Mouse (Mus musculus): Measurements from ENCODE around the gene Eid3. TPM values are rescaled to one million over a fixed set of nuclear protein-coding genes. Genes with fewer than 3 reads are reported as not detected.
A peak's percentile ranks its signal among the peaks of the same experiment; 100 is the strongest.

The Eid3 gene
- total and polyA plus RNA-seq, 3 experiments, result 0.28 to 8.0 (median 4.5) TPM

- Histone ChIP-seq H3K36me3 (replicated peaks) (peaks cover 13% of the 10 kb centered on the region), H3K9me3 (replicated peaks) (no peaks in the 10 kb centered on the region), H3K4me1 (ENCODE audit: insufficient read depth, low read depth, low read length) (peaks cover 44% of the 10 kb centered on the region), H3K27me3 (ENCODE audit: insufficient read depth, low read length) (peaks cover 10% of the 10 kb centered on the region), H3K4me3 (ENCODE audit: low read depth, low read length) (peak overlapping the region; percentile 83)
- ATAC-seq (ENCODE audit: extremely low read depth, insufficient number of reproducible peaks, low FRiP score, poor library complexity, severe bottlenecking), result peak; percentile 79
- TF ChIP-seq GATA2 (IDR thresholded peaks at IDR 0.05; ENCODE audit: borderline replicate concordance, low read depth, low read length) (no peak), POLR2AphosphoS5 (IDR thresholded peaks at IDR 0.05; ENCODE audit: insufficient replicate concordance, low read depth, low read length) (no peak)
- DNase-seq (ENCODE audit: low spot score), result peak; percentile 83
Measured at GRCm38 (mm10) chr10:82858691-82859532, 7.5 kb upstream of the Eid3 start.

GRCm38 (mm10) chr10:82859533-82859915, 6.9 kb upstream of the Eid3 start:
- no peaks in the 10 kb centered on the region for H3K9me3 ChIP-seq (replicated peaks)
- H3K36me3 ChIP-seq (replicated peaks), result peaks cover 19% of the 10 kb centered on the region
- H3K27me3 ChIP-seq (ENCODE audit: insufficient read depth, low read length), result peaks cover 6% of the 10 kb centered on the region
- peaks cover 50% of the 10 kb centered on the region for H3K4me1 ChIP-seq (ENCODE audit: insufficient read depth, low read depth, low read length)
- TF ChIP-seq GATA1 (IDR thresholded peaks at IDR 0.05; ENCODE audit: borderline replicate concordance, low read length) (no peak), POLR2AphosphoS5 (IDR thresholded peaks at IDR 0.05; ENCODE audit: insufficient replicate concordance, low read depth, low read length) (no peak), GATA2 (IDR thresholded peaks at IDR 0.05; ENCODE audit: borderline replicate concordance, low read depth, low read length) (no peak), TAL1 (conservative IDR thresholded peaks at IDR 0.05; ENCODE audit: low read depth, low read length) (no peak), CTCF (IDR thresholded peaks at IDR 0.05; ENCODE audit: low read depth, low read length) (no peak)
- ATAC-seq (ENCODE audit: extremely low read depth, insufficient number of reproducible peaks, low FRiP score, poor library complexity, severe bottlenecking) (no peak), DNase-seq (ENCODE audit: low spot score) (peak; percentile 47)
- H3K4me3 ChIP-seq (ENCODE audit: low read depth, low read length), result peak overlapping the region; percentile 83

- peak overlapping the region; percentile 79 for H3K4me3 ChIP-seq (ENCODE audit: low read depth, low read length)
- H3K9me3 ChIP-seq (replicated peaks), result no peaks in the 10 kb centered on the region
- H3K36me3 ChIP-seq (replicated peaks), result peaks cover 23% of the 10 kb centered on the region
- ATAC-seq (ENCODE audit: extremely low read depth, insufficient number of reproducible peaks, low FRiP score, poor library complexity, severe bottlenecking), result no peak
- peak; percentile 45 for DNase-seq (ENCODE audit: low spot score)
- H3K27me3 ChIP-seq (ENCODE audit: insufficient read depth, low read length), result peaks cover 4% of the 10 kb centered on the region; the same call in 1 of the 2 replicates
- TF ChIP-seq POLR2AphosphoS5 (IDR thresholded peaks at IDR 0.05; ENCODE audit: insufficient replicate concordance, low read depth, low read length) (no peak), GATA2 (IDR thresholded peaks at IDR 0.05; ENCODE audit: borderline replicate concordance, low read depth, low read length) (no peak), TAL1 (conservative IDR thresholded peaks at IDR 0.05; ENCODE audit: low read depth, low read length) (no peak), GATA1 (IDR thresholded peaks at IDR 0.05; ENCODE audit: borderline replicate concordance, low read length) (no peak), CTCF (IDR thresholded peaks at IDR 0.05; ENCODE audit: low read depth, low read length) (no peak)
- H3K4me1 ChIP-seq (ENCODE audit: insufficient read depth, low read depth, low read length), result peaks cover 54% of the 10 kb centered on the region
Measured at GRCm38 (mm10) chr10:82860181-82860928, 6.1 kb upstream of the Eid3 start.

- H3K27me3 ChIP-seq (ENCODE audit: insufficient read depth, low read length), result peaks cover under 1% of the 10 kb centered on the region; the same call in 1 of the 2 replicates
Measured at GRCm38 (mm10) chr10:82860929-82861315, 5.5 kb upstream of the Eid3 start.

GRCm38 (mm10) chr10:82863106-82863680, 3.2 kb upstream of the Eid3 start:
- no peak for ATAC-seq (ENCODE audit: extremely low read depth, insufficient number of reproducible peaks, low FRiP score, poor library complexity, severe bottlenecking)
- no peaks in the 10 kb centered on the region for H3K9me3 ChIP-seq (replicated peaks)
- no peak overlapping the region for H3K4me3 ChIP-seq (ENCODE audit: low read depth, low read length)
- no peaks in the 10 kb centered on the region for H3K27me3 ChIP-seq (ENCODE audit: insufficient read depth, low read length)
- peaks cover 52% of the 10 kb centered on the region for H3K4me1 ChIP-seq (ENCODE audit: insufficient read depth, low read depth, low read length)
- no peak for TF ChIP-seq TAL1 (conservative IDR thresholded peaks at IDR 0.05; ENCODE audit: low read depth, low read length)
- TF ChIP-seq CTCF (IDR thresholded peaks at IDR 0.05; ENCODE audit: low read depth, low read length), result no peak
- no peak for TF ChIP-seq POLR2AphosphoS5 (IDR thresholded peaks at IDR 0.05; ENCODE audit: insufficient replicate concordance, low read depth, low read length)
- no peak for TF ChIP-seq GATA1 (IDR thresholded peaks at IDR 0.05; ENCODE audit: borderline replicate concordance, low read length)
- TF ChIP-seq GATA2 (IDR thresholded peaks at IDR 0.05; ENCODE audit: borderline replicate concordance, low read depth, low read length), result no peak
- H3K36me3 ChIP-seq (replicated peaks), result peaks cover 47% of the 10 kb centered on the region
- no peak for DNase-seq (ENCODE audit: low spot score)

More at GRCm38 (mm10) chr10:82860929-82861315, 5.5 kb upstream of the Eid3 start:
- H3K4me1 ChIP-seq (ENCODE audit: insufficient read depth, low read depth, low read length), result peaks cover 51% of the 10 kb centered on the region
- TF ChIP-seq GATA1 (IDR thresholded peaks at IDR 0.05; ENCODE audit: borderline replicate concordance, low read length) (no peak), POLR2AphosphoS5 (IDR thresholded peaks at IDR 0.05; ENCODE audit: insufficient replicate concordance, low read depth, low read length) (no peak), GATA2 (IDR thresholded peaks at IDR 0.05; ENCODE audit: borderline replicate concordance, low read depth, low read length) (no peak), TAL1 (conservative IDR thresholded peaks at IDR 0.05; ENCODE audit: low read depth, low read length) (no peak), CTCF (IDR thresholded peaks at IDR 0.05; ENCODE audit: low read depth, low read length) (no peak)
- ATAC-seq (ENCODE audit: extremely low read depth, insufficient number of reproducible peaks, low FRiP score, poor library complexity, severe bottlenecking) (no peak), DNase-seq (ENCODE audit: low spot score) (no peak)
- peaks cover 26% of the 10 kb centered on the region for H3K36me3 ChIP-seq (replicated peaks)
- no peaks in the 10 kb centered on the region for H3K9me3 ChIP-seq (replicated peaks)
- H3K4me3 ChIP-seq (ENCODE audit: low read depth, low read length), result peak overlapping the region; percentile 79

GRCm38 (mm10) chr10:82863827-82864226, 2.6 kb upstream of the Eid3 start:
- ATAC-seq (ENCODE audit: extremely low read depth, insufficient number of reproducible peaks, low FRiP score, poor library complexity, severe bottlenecking) (no peak), DNase-seq (ENCODE audit: low spot score) (no peak)
- Histone ChIP-seq H3K4me3 (ENCODE audit: low read depth, low read length) (no peak overlapping the region; the same call in 1 of the 2 replicates), H3K4me1 (ENCODE audit: insufficient read depth, low read depth, low read length) (peaks cover 52% of the 10 kb centered on the region), H3K9me3 (replicated peaks) (no peaks in the 10 kb centered on the region), H3K27me3 (ENCODE audit: insufficient read depth, low read length) (no peaks in the 10 kb centered on the region), H3K36me3 (replicated peaks) (peaks cover 53% of the 10 kb centered on the region)
- no peak for TF ChIP-seq TAL1 (conservative IDR thresholded peaks at IDR 0.05; ENCODE audit: low read depth, low read length)
- TF ChIP-seq POLR2AphosphoS5 (IDR thresholded peaks at IDR 0.05; ENCODE audit: insufficient replicate concordance, low read depth, low read length), result no peak
- no peak for TF ChIP-seq GATA2 (IDR thresholded peaks at IDR 0.05; ENCODE audit: borderline replicate concordance, low read depth, low read length)
- TF ChIP-seq GATA1 (IDR thresholded peaks at IDR 0.05; ENCODE audit: borderline replicate concordance, low read length), result no peak
- TF ChIP-seq CTCF (IDR thresholded peaks at IDR 0.05; ENCODE audit: low read depth, low read length), result no peak

All from G1E (cell line).